Mouse (Mus musculus) lung, adult 2 months (tissue): Measurements from ENCODE around the gene Ippk.

Experiments
- CTCF ChIP-seq: fragments of 200-500 bp; IDR thresholded peaks from 2 replicates; pipeline ENCODE4 v1.5.1; 2011; ENCODE audit warnings: mild to moderate bottlenecking, low read length, control low read depth; ENCODE audit not compliant: insufficient read depth
- POLR2A ChIP-seq: fragments of 200-500 bp; IDR thresholded peaks from 2 replicates; pipeline ENCODE4 v1.6.1; 2011; ENCODE audit warnings: low read depth, mild to moderate bottlenecking, control low read depth, low read length, borderline replicate concordance; ENCODE audit errors: extremely low read depth

GRCm38 (mm10) chr13:49396798-49397197 is 24.3 kb upstream of the Ippk start:
- TF ChIP-seq POLR2A = no peak
- no peak for TF ChIP-seq CTCF
